Comparison of ENCODE assay signal across 10 mouse cellular contexts in the genomic region with DNA sequence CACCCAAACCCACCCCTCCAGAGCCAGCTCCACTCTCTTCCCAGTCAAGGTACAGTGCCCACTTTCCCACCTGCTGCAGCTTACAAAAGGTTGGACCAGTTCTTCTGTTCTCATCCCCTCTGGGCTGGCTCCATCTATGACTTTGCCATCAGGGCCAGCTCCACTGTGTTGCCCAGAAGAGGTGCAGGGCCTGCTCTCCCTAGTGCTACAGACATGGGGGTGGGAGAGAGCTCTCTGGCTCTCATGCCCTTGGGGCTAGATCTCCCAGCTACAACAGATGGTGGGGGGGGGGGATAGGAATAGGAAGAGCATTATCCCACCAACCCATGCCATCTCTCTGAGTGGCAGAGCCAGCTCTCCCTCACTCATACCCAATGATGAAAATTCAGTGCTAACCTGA.
"Had no signal": no experiment of that assay in that cellular context is flagged by ENCODE, and none has a peak within 500 bp of the region (broad histone marks: within the 10 kb centered on the region; RNA-seq: fewer than 3 reads in every experiment).

No protein-coding gene starts in this region.

- H3K9me3 ChIP-seq: liver, embryonic 13.5 days had no signal

- H3K9ac ChIP-seq: liver, embryonic 13.5 days had no signal

- H3K4me3 ChIP-seq: liver, embryonic 13.5 days had no signal

- H3K4me2 ChIP-seq: liver, embryonic 13.5 days; midbrain, embryonic 11.5 days had no signal

- DNase-seq: kidney, postnatal 14 days; kidney, postnatal 4 days; liver, embryonic 13.5 days; lung, adult 2 months; lung, postnatal 14 days; lung, postnatal 4 days; midbrain, embryonic 14.5 days; thymus, adult 18-20 months; thymus, postnatal 36 days had no signal

- H3K36me3 ChIP-seq: liver, embryonic 13.5 days had no signal

- H3K27ac ChIP-seq: liver, embryonic 13.5 days had no signal

- H3K27me3 ChIP-seq: liver, embryonic 13.5 days had no signal

- H3K4me1 ChIP-seq: liver, embryonic 13.5 days had no signal
